ENCODE assay signal across 14 mouse cellular contexts in genomic region chr2:156589481-156589880, GRCm38 (mm10).
DNase-seq lines count a peak whose midpoint lies in the region.
"Had no signal": no experiment of that assay in that cellular context is flagged by ENCODE, and none has a peak within 500 bp of the region (broad histone marks: within the 10 kb centered on the region; RNA-seq: fewer than 3 reads in every experiment).

No protein-coding gene starts in this region.

- peak; percentile 46 for DNase-seq in cerebellum, adult 11-12 months
- DNase-seq in cerebellum, postnatal 4 days (ENCODE audit: low spot score in 2 of 2) = no peak
- DNase-seq in cerebellum, adult 9-11 months = peak; percentile 47
- no peak for DNase-seq in cerebellum, adult 11 months
- peak; percentile 57 to 66 for DNase-seq in cerebellum, postnatal 14 days
- DNase-seq in adipocyte (ENCODE audit: low spot score) = no peak
- DNase-seq: adrenal gland, postnatal 10 days; adrenal gland, postnatal 36 days; gastrocnemius, postnatal 10 days; gastrocnemius, postnatal 36 days; heart, adult 2 months; heart, postnatal 14 days; heart, postnatal 4 days; kidney, adult 18-20 months had no signal

Comparison
In these comparisons a context has a peak if more than half of its experiments do, and no peak if none do; other contexts are left out.
1. DNase-seq: peak in cerebellum, adult 11-12 months (single experiment), cerebellum, adult 9-11 months (single experiment) and cerebellum, postnatal 14 days (2 of 2); none in cerebellum, postnatal 4 days (0 of 2), cerebellum, adult 11 months (single experiment) and adipocyte (single experiment).